Mouse (Mus musculus) liver (tissue): ENCODE results near the gene Chga.

Source experiments
- DNase-seq: peaks from one replicate; pipeline ENCODE4 v3.0.0-alpha.2; 2020; ENCODE audit warnings: mixed read lengths

Gene Chga

GRCm38 (mm10) chr12:102601847-102602246 is 47.1 kb downstream of the Chga start:
- DNase-seq, result no peak

- no peak for DNase-seq
Observed at GRCm38 (mm10) chr12:102602255-102603041, 47.7 kb downstream of the Chga start.

GRCm38 (mm10) chr12:102605607-102606006 is 50.8 kb downstream of the Chga start:
- DNase-seq, result no peak

- DNase-seq, result no peak
Observed at GRCm38 (mm10) chr12:102607066-102607465, 52.3 kb downstream of the Chga start.

GRCm38 (mm10) chr12:102607808-102608517 is 53.2 kb downstream of the Chga start:
- no peak for DNase-seq

GRCm38 (mm10) chr12:102610927-102611326 is 56.2 kb downstream of the Chga start:
- no peak for DNase-seq

- no peak for DNase-seq
Observed at GRCm38 (mm10) chr12:102612431-102612830, 57.7 kb downstream of the Chga start.

- DNase-seq, result no peak
Observed at GRCm38 (mm10) chr12:102613411-102613810, 58.6 kb downstream of the Chga start.
